Mouse (Mus musculus) heart, postnatal 0 days (tissue): ENCODE results near the gene Cd72. TPM values are rescaled to one million over a fixed set of nuclear protein-coding genes. Genes with fewer than 3 reads are reported as not detected.

Experiments used
- ATAC-seq: fragments of 200-750 bp; cut with Nextera tagmentation; 2 replicates; pipeline ENCODE4 v1.8.0; 2017; ENCODE audit warnings: low read depth, moderate number of reproducible peaks, moderate library complexity; ENCODE audit not compliant: insufficient read depth
- DNase-seq: peaks from one replicate; pipeline ENCODE4 v3.0.0-alpha.2; 2016; ENCODE audit warnings: low spot score
- H3K27ac ChIP-seq: fragments of 300-500 bp; sonication (generic); 2 replicates; pipeline ENCODE4 v1.5.1; 2014; ENCODE audit warnings: low read depth, mild to moderate bottlenecking
- H3K27me3 ChIP-seq: fragments of 300-500 bp; sonication (generic); 2 replicates; pipeline ENCODE4 v1.6.1; 2014; ENCODE audit warnings: low read length, mixed read lengths; ENCODE audit not compliant: control insufficient read depth, insufficient read depth
- H3K36me3 ChIP-seq: fragments of 300-500 bp; sonication (generic); replicated peaks from 2 replicates; pipeline ENCODE4 v1.6.1; 2014; ENCODE audit warnings: low read length, mixed read lengths; ENCODE audit not compliant: control insufficient read depth, insufficient read depth
- H3K4me1 ChIP-seq: fragments of 300-500 bp; sonication (generic); 2 replicates; pipeline ENCODE4 v1.6.1; 2014; ENCODE audit warnings: antibody characterized with exemption; ENCODE audit not compliant: control insufficient read depth, insufficient read depth
- H3K4me2 ChIP-seq: fragments of 300-500 bp; sonication (generic); 2 replicates; pipeline ENCODE4 v1.6.1; 2014; ENCODE audit warnings: low read depth, mild to moderate bottlenecking, low read length, moderate library complexity
- H3K4me3 ChIP-seq: fragments of 300-500 bp; sonication (generic); 2 replicates; pipeline ENCODE4 v1.5.1; 2014; ENCODE audit warnings: low read depth, low read length
- H3K9ac ChIP-seq: fragments of 300-500 bp; sonication (generic); replicated peaks from 2 replicates; pipeline ENCODE4 v1.6.1; 2014; ENCODE audit warnings: low read depth, low read length, mixed read lengths
- H3K9me3 ChIP-seq: fragments of 300-500 bp; sonication (generic); replicated peaks from 2 replicates; pipeline ENCODE4 v1.6.1; 2016; ENCODE audit warnings: low read length; ENCODE audit not compliant: control insufficient read depth
- CTCF ChIP-seq: IDR thresholded peaks from 2 replicates; pipeline ENCODE4 v1.5.1; 2016; ENCODE audit warnings: antibody characterized with exemption, control low read depth, low read depth
- EP300 ChIP-seq: IDR thresholded peaks from 2 replicates; pipeline ENCODE4 v1.6.1; 2016; ENCODE audit warnings: antibody characterized with exemption, low read depth
- WGBS: fragments of 180-500 bp; shearing (Covaris S2); extraction: QIAGEN DNeasy Blood & Tissue Kit; methylation state at CpG from one replicate; pipeline ENCODE4 v1.1.7; 2014; 5-methylcytosine and 5-hydroxymethylcytosine counted together
- polyA plus RNA-seq: library from polyadenylated mRNA; unstranded; fragments of >200 nt; fragmentation: Nextera tagmentation; extraction: Ambion mirVana; gene quantifications from 2 replicates; pipeline ENCODE4 v1.2.1, GENCODE M21; 2015
- total RNA-seq: library from RNA; depleted of rRNA; stranded (reverse); fragments of >200 nt; gene quantifications from 2 replicates; pipeline ENCODE4 v1.2.3, GENCODE M21; 2014; ENCODE audit warnings: low replicate concordance; rRNA removed

Gene Cd72
- total and polyA plus RNA-seq, 2 experiments from 2014 or later = 0.08 to 3.4 TPM

- peak overlapping the region; percentile 64 for H3K4me2 ChIP-seq
- peak overlapping the region; percentile 34 for H3K4me3 ChIP-seq
- 24% methylated on average over 31 of the region's 31 CpGs for WGBS
- H3K4me1 ChIP-seq = peaks cover 60% of the 10 kb centered on the region
- TF ChIP-seq CTCF (no peak), EP300 (no peak; the same call in 1 of the 2 replicates)
- peak overlapping the region; percentile 99 for H3K27ac ChIP-seq
- no peaks in the 10 kb centered on the region for H3K27me3 ChIP-seq
- peak; percentile 85 for ATAC-seq
- no peaks in the 10 kb centered on the region for H3K9me3 ChIP-seq
- peak; percentile 94 for DNase-seq
- no peaks in the 10 kb centered on the region for H3K36me3 ChIP-seq
- peak overlapping the region; percentile 64 for H3K9ac ChIP-seq
Measured at GRCm38 (mm10) chr4:43399391-43400131, 54.9 kb downstream of the Cd72 start.

- peak; percentile 72 for DNase-seq
- TF ChIP-seq EP300 = no peak; the same call in 1 of the 2 replicates
- no peak for TF ChIP-seq CTCF
- 16% methylated on average over 17 of the region's 17 CpGs for WGBS
- Histone ChIP-seq H3K9me3 (no peaks in the 10 kb centered on the region), H3K4me3 (peak overlapping the region; percentile 34), H3K4me2 (peak overlapping the region; percentile 64), H3K36me3 (no peaks in the 10 kb centered on the region), H3K27ac (peak overlapping the region; percentile 99), H3K4me1 (peaks cover 65% of the 10 kb centered on the region), H3K9ac (peak overlapping the region; percentile 64), H3K27me3 (no peaks in the 10 kb centered on the region)
- ATAC-seq = peak; percentile 45
Measured at GRCm38 (mm10) chr4:43398829-43399331, 55.5 kb downstream of the Cd72 start.

DNA sequence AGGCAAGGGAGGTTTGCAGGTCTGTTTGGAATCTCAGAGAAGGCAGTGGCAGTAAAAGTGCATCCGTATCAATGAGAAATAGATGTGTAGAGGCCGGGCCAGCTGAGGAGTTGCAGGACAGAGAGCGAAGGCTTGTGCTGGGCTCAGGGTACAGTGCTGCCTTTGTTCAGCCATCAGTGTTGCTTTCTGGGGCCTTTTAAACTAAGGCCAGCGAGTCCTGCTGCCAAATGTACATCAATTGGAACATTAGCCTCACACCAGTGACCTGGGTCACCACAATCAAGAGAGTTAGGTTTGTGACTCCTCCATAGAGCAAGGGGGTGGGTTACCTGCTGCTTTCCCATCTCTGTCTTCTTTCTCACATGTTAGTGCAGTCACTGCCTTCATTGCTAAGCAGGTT lies 56.4 kb downstream of the Cd72 start:
- H3K4me2 ChIP-seq = no peak overlapping the region
- no peak for DNase-seq
- TF ChIP-seq EP300 (no peak; the same call in 1 of the 2 replicates), CTCF (no peak)
- H3K36me3 ChIP-seq = no peaks in the 10 kb centered on the region
- H3K9me3 ChIP-seq = no peaks in the 10 kb centered on the region
- peak overlapping the region; percentile 99 for H3K27ac ChIP-seq
- no peak overlapping the region for H3K4me3 ChIP-seq
- H3K9ac ChIP-seq = no peak overlapping the region
- no peaks in the 10 kb centered on the region for H3K27me3 ChIP-seq
- peaks cover 71% of the 10 kb centered on the region for H3K4me1 ChIP-seq
- ATAC-seq = no peak
- WGBS = 80% methylated on average over 4 of the region's 4 CpGs

Other genes starting within 250 kb of the Cd72 start
- 0.04 TPM in 1 of 2 replicates, not detected in the other for gene Atp8b5, start 187.5 kb downstream of the Cd72 start, total RNA-seq
- 0.11 and 0.12 TPM in 2 replicates for gene Atp8b5, start 187.5 kb downstream of the Cd72 start, polyA plus RNA-seq
- gene Rusc2, start 72.6 kb downstream of the Cd72 start, total RNA-seq = 32.2 and 34.9 TPM in 2 replicates
- gene Rusc2, start 72.6 kb downstream of the Cd72 start, polyA plus RNA-seq = 7.2 and 8.0 TPM in 2 replicates
- gene Fam166b, start 25.5 kb downstream of the Cd72 start, total RNA-seq = not detected in 2 replicates
- gene Fam166b, start 25.5 kb downstream of the Cd72 start, polyA plus RNA-seq = 0.14 and 0.25 TPM in 2 replicates
- 51.3 and 55.5 TPM in 2 replicates for gene Tesk1, start 12.7 kb downstream of the Cd72 start, total RNA-seq
- 3.9 and 5.1 TPM in 2 replicates for gene Tesk1, start 12.7 kb downstream of the Cd72 start, polyA plus RNA-seq
- 2.8 TPM in 1 of 2 replicates, not detected in the other for gene Sit1, start 29.1 kb upstream of the Cd72 start, total RNA-seq
- gene Sit1, start 29.1 kb upstream of the Cd72 start, polyA plus RNA-seq = not detected in 2 replicates
- gene Ccdc107, start 38.3 kb upstream of the Cd72 start, total RNA-seq = 26.6 and 44.0 TPM in 2 replicates
- 81.7 and 82.4 TPM in 2 replicates for gene Ccdc107, start 38.3 kb upstream of the Cd72 start, polyA plus RNA-seq
- 18.7 and 27.0 TPM in 2 replicates for gene Arhgef39, start 45.1 kb upstream of the Cd72 start, total RNA-seq
- gene Arhgef39, start 45.1 kb upstream of the Cd72 start, polyA plus RNA-seq = 7.3 and 8.8 TPM in 2 replicates
- 4.6 TPM in 1 of 2 replicates, not detected in the other for gene Car9, start 52.3 kb upstream of the Cd72 start, total RNA-seq
- 0.80 and 1.1 TPM in 2 replicates for gene Car9, start 52.3 kb upstream of the Cd72 start, polyA plus RNA-seq
- gene Tpm2, start 69.1 kb upstream of the Cd72 start, total RNA-seq = 25.7 and 67.0 TPM in 2 replicates
- 109 TPM in 2 replicates for gene Tpm2, start 69.1 kb upstream of the Cd72 start, polyA plus RNA-seq
- gene Creb3, start 107.7 kb upstream of the Cd72 start, total RNA-seq = 30.1 and 46.3 TPM in 2 replicates
- 49.1 and 53.4 TPM in 2 replicates for gene Creb3, start 107.7 kb upstream of the Cd72 start, polyA plus RNA-seq
- gene Tln1, start 108.1 kb upstream of the Cd72 start, total RNA-seq = 141 and 185 TPM in 2 replicates
- gene Tln1, start 108.1 kb upstream of the Cd72 start, polyA plus RNA-seq = 67.1 and 77.2 TPM in 2 replicates
- 12.4 and 21.1 TPM in 2 replicates for gene Rgp1, start 124.1 kb upstream of the Cd72 start, total RNA-seq
- 10.8 and 10.9 TPM in 2 replicates for gene Rgp1, start 124.1 kb upstream of the Cd72 start, polyA plus RNA-seq
- 11.0 and 16.7 TPM in 2 replicates for gene Gba2, start 124.2 kb upstream of the Cd72 start, total RNA-seq
- 14.0 TPM in 2 replicates for gene Gba2, start 124.2 kb upstream of the Cd72 start, polyA plus RNA-seq
- gene Msmp, start 129.9 kb upstream of the Cd72 start, total RNA-seq = not detected in 2 replicates
- 1.2 TPM in 1 of 2 replicates, not detected in the other for gene Msmp, start 129.9 kb upstream of the Cd72 start, polyA plus RNA-seq
- gene Npr2, start 177.3 kb upstream of the Cd72 start, total RNA-seq = 17.7 and 23.1 TPM in 2 replicates
- 6.6 and 6.9 TPM in 2 replicates for gene Npr2, start 177.3 kb upstream of the Cd72 start, polyA plus RNA-seq
- gene Spag8, start 199.0 kb upstream of the Cd72 start, total RNA-seq = not detected in 2 replicates
- 0.44 and 0.62 TPM in 2 replicates for gene Spag8, start 199.0 kb upstream of the Cd72 start, polyA plus RNA-seq
- 358 and 378 TPM in 2 replicates for gene Hint2, start 201.8 kb upstream of the Cd72 start, total RNA-seq
- 322 and 361 TPM in 2 replicates for gene Hint2, start 201.8 kb upstream of the Cd72 start, polyA plus RNA-seq
- gene Tmem8b, start 214.3 kb upstream of the Cd72 start, total RNA-seq = 9.6 and 24.9 TPM in 2 replicates
- gene Tmem8b, start 214.3 kb upstream of the Cd72 start, polyA plus RNA-seq = 4.5 and 4.9 TPM in 2 replicates
- not detected in 2 replicates for gene Fam221b, start 214.5 kb upstream of the Cd72 start, total RNA-seq
- gene Fam221b, start 214.5 kb upstream of the Cd72 start, polyA plus RNA-seq = 3.6 and 4.0 TPM in 2 replicates
- gene Olfr70, start 246.2 kb upstream of the Cd72 start, total RNA-seq = 0.15 TPM in 1 of 2 replicates, not detected in the other
- not detected in 2 replicates for gene Olfr70, start 246.2 kb upstream of the Cd72 start, polyA plus RNA-seq